Mouse (Mus musculus) hindbrain, embryonic 11.5 days (tissue): ENCODE results near the gene Rgl3. TPM values are rescaled to one million over a fixed set of nuclear protein-coding genes. Genes with fewer than 3 reads are reported as not detected.
A peak's percentile ranks its signal among the peaks of the same experiment; 100 is the strongest.

Experiments
- ATAC-seq: fragments of 200-750 bp; cut with Nextera tagmentation; 2 replicates; pipeline ENCODE4 v1.8.0; 2017; ENCODE audit warnings: mild to moderate bottlenecking, moderate TSS enrichment, moderate library complexity; ENCODE audit not compliant: low FRiP score
- DNase-seq: peaks from one replicate; pipeline ENCODE4 v3.0.0-alpha.2; 2015; ENCODE audit warnings: low spot score
- H3K27ac ChIP-seq: fragments of 300-500 bp; sonication (generic); 2 replicates; pipeline ENCODE4 v1.5.1; 2014; ENCODE audit warnings: mild to moderate bottlenecking, low read depth, low read length
- H3K27me3 ChIP-seq: fragments of 300-500 bp; sonication (generic); 2 replicates; pipeline ENCODE4 v1.6.1; 2014; ENCODE audit warnings: mild to moderate bottlenecking, low read length, moderate library complexity, mixed read lengths; ENCODE audit not compliant: control insufficient read depth, insufficient read depth
- H3K36me3 ChIP-seq: fragments of 300-500 bp; sonication (generic); 2 replicates; pipeline ENCODE4 v1.6.1; 2014; ENCODE audit warnings: mild to moderate bottlenecking, low read length, moderate library complexity, mixed read lengths; ENCODE audit not compliant: control insufficient read depth, insufficient read depth
- H3K4me1 ChIP-seq: fragments of 300-500 bp; sonication (generic); replicated peaks from 2 replicates; pipeline ENCODE4 v1.6.1; 2014; ENCODE audit warnings: low read length, mixed read lengths; ENCODE audit not compliant: control insufficient read depth, insufficient read depth
- H3K4me2 ChIP-seq: fragments of 300-500 bp; sonication (generic); replicated peaks from 2 replicates; pipeline ENCODE4 v1.6.1; 2014; ENCODE audit warnings: mild to moderate bottlenecking, low read depth, low read length
- H3K4me3 ChIP-seq: fragments of 300-500 bp; sonication (generic); 2 replicates; pipeline ENCODE4 v1.5.1; 2014; ENCODE audit warnings: low read depth, low read length
- H3K9ac ChIP-seq: fragments of 300-500 bp; sonication (generic); 2 replicates; pipeline ENCODE4 v1.6.1; 2014; ENCODE audit warnings: low read depth, low read length
- H3K9me3 ChIP-seq: fragments of 300-500 bp; sonication (generic); 2 replicates; pipeline ENCODE4 v1.6.1; 2016; ENCODE audit warnings: low read length; ENCODE audit not compliant: control insufficient read depth
- WGBS: fragments of 180-500 bp; shearing (Covaris S2); extraction: QIAGEN DNeasy Blood & Tissue Kit; methylation state at CpG from one replicate; pipeline ENCODE4 v1.1.7; 2014; 5-methylcytosine and 5-hydroxymethylcytosine counted together
- polyA plus RNA-seq: library from polyadenylated mRNA; unstranded; fragments of >200 nt; fragmentation: Nextera tagmentation; extraction: Ambion mirVana; gene quantifications from 2 replicates; pipeline ENCODE4 v1.2.1, GENCODE M21; 2014

The Rgl3 gene
- polyA plus RNA-seq, 1 experiment from 2014 or later = 2.0 TPM

DNA sequence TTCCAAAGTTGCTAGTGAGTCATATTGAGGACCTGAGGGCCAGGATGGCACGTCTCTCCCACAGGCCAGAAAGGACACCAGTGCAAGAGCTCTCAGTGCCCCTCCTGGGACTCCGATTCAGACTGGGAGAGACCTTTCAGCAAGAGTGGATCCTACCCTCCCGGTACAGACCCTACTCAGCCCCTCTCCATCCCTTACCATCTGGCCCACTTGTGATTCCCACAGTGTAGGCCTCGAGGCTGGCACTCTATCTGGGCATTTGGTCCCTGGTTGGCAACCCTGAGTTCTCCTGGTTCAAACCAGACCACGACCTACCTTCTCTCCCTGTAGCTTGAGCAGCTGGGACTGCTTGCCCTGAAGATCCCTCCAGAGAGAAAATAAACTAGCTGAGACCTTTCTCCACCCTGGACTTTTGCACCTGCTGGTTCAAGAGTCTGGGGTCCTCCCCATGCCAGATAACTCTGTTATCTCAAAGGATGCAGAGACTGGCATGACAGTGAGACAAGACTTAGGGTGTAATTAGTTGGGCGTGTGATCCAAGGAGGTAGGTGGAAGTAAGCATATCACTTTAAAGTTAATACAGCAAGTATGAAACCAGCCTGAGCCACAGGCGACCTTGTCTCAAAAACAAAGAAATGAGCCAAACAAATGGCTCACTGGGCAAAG, 53.6 kb downstream of the Rgl3 start:
- Histone ChIP-seq H3K27me3 (no peaks in the 10 kb centered on the region), H3K4me3 (no peak overlapping the region), H3K27ac (no peak overlapping the region), H3K36me3 (no peaks in the 10 kb centered on the region), H3K9me3 (no peaks in the 10 kb centered on the region), H3K9ac (no peak overlapping the region), H3K4me2 (no peak overlapping the region), H3K4me1 (no peaks in the 10 kb centered on the region)
- 83% methylated on average over 7 of the region's 7 CpGs for WGBS
- ATAC-seq = no peak
- DNase-seq = no peak

DNA sequence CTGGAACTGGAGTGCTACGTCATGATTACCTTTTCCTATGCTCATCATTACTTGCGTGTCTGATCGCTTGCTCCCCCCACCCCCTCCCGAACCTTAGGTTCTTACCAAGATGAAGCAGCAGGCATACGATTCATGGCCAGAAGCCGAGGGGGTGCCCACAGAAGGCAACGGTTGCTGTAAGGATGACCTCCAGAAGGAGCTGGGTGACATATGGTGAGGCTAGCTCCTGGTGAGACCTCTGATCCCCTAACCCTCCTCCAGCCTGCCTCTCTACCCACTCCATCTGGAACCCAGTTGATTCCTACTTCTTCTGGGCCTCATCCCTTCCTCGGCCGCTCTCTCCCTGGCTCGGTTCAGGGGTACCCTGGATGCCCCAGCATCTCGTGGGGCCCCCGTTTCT, 55.2 kb downstream of the Rgl3 start:
- H3K4me2 ChIP-seq = no peak overlapping the region
- H3K9ac ChIP-seq = no peak overlapping the region
- H3K4me1 ChIP-seq = no peaks in the 10 kb centered on the region
- no peaks in the 10 kb centered on the region for H3K9me3 ChIP-seq
- DNase-seq = no peak
- no peak for ATAC-seq
- H3K4me3 ChIP-seq = no peak overlapping the region
- H3K27ac ChIP-seq = no peak overlapping the region
- H3K27me3 ChIP-seq = no peaks in the 10 kb centered on the region
- H3K36me3 ChIP-seq = no peaks in the 10 kb centered on the region
- WGBS = 84% methylated on average over 12 of the region's 12 CpGs

DNA sequence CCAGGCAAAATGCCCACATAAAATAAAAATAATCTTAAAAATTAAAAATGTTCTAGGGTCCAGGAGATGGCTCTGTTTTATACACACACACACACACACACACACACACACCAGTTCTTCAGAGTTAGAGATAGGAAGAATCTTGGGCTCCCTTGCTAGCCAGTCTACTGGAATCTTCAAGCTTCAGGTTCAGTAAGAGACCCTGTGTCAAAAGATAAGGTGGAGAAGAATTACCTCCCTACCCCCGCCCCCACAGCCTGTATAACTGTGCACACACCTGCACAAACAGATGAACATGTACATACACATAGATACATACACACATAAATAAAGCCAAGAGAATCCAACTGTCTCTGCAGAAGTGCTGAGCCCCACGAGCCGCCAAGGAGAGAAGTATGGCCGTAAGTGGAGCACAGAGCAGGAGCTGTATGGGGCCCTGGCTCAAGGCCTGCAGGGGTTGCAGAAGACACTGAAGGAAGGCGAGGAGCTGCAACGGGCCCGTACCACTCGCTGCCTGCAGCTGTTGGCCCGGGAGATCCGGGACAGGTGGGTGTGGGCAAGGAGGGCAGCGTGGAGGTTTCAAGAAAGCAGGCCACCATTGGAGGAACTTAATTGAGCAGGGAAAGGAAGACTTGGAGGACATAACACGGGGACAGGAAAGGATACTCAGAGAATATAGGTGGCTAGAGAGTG, 56.7 kb downstream of the Rgl3 start:
- Histone ChIP-seq H3K4me3 (no peak overlapping the region), H3K27me3 (no peaks in the 10 kb centered on the region), H3K4me2 (no peak overlapping the region), H3K36me3 (no peaks in the 10 kb centered on the region), H3K9ac (no peak overlapping the region), H3K27ac (no peak overlapping the region), H3K4me1 (no peaks in the 10 kb centered on the region), H3K9me3 (no peaks in the 10 kb centered on the region)
- WGBS = 53% methylated on average over 12 of the region's 12 CpGs
- DNase-seq (no peak), ATAC-seq (no peak)

DNA sequence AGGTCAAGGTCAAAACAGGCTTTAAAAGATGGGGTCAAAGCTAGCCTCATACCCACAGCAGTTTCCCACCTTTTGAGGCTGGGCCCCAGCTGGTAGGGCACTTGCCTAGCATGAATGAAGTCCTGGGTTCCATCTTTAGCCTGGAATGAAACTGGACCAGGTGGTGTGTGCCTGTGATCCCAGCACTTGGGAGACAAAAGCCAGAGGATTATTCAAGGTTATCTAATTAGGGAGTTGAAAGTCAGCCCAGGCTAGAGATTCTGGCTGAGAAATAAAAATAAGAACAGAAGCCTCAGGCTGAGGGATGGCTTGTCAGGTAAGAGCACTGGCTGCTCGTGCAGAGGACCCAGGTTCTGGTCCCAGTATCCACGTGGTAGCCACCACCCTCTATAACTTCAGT, 57.2 kb downstream of the Rgl3 start:
- 64% methylated on average over 2 of the region's 2 CpGs for WGBS
- Histone ChIP-seq H3K36me3 (no peaks in the 10 kb centered on the region), H3K27me3 (no peaks in the 10 kb centered on the region), H3K9me3 (no peaks in the 10 kb centered on the region), H3K27ac (no peak overlapping the region), H3K9ac (no peak overlapping the region), H3K4me1 (no peaks in the 10 kb centered on the region), H3K4me3 (no peak overlapping the region), H3K4me2 (no peak overlapping the region)
- DNase-seq (no peak), ATAC-seq (no peak)

DNA sequence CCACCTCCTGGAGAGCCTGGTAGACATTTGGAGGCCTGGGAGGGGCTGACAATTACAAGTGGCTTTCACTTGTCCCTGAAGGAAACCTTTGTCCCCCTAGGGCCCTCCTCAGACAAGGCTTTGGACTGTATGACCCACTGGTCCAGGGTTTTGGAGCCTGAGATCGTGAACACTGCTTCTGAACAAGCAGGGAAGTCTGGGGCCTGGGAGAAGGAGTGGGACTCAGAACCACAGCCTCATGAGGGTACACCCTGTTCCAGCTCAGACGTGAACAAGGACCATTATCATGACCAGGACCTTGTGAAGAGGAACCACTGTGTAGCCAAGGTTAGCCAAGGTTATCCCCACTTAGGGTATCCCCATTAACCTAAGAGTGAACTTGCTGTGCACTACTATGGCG, 60.0 kb downstream of the Rgl3 start:
- no peak overlapping the region for H3K27ac ChIP-seq
- no peaks in the 10 kb centered on the region for H3K36me3 ChIP-seq
- no peak for DNase-seq
- H3K9ac ChIP-seq = no peak overlapping the region
- H3K9me3 ChIP-seq = no peaks in the 10 kb centered on the region
- no peak for ATAC-seq
- no peak overlapping the region for H3K4me2 ChIP-seq
- no peak overlapping the region for H3K4me3 ChIP-seq
- H3K4me1 ChIP-seq = peaks cover 4% of the 10 kb centered on the region; the same call in 1 of the 2 replicates
- 79% methylated on average over 3 of the region's 3 CpGs for WGBS
- H3K27me3 ChIP-seq = no peaks in the 10 kb centered on the region

DNA sequence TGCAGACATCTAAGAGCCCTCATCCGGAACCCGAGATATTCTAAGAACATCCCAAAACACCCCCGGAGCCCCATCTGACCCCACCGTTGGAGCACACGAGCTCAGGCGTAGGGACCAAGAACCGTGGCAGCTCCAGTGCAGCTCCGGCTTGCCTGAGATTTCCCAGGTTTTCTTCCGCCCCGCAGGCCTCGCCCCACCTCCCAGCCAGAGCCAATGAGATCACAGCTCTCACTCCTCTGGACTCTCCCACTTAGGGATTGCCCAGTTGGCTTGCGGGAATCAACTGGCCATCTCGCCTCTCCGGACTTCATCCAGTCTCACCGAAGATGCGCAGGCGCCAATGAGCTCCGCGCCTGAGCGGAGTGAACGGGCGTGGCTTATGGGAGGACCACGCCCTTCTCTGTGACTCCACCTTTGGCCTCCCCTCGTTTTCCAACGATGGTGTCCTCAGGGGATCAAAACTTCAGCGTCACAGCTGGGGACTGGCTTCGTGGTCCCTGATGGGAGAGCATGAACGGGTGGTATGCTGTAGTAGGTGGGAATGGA, 62.0 kb downstream of the Rgl3 start, which contains the start of the genes Ccdc159 and Tmem205:
Gene Ccdc159, plus strand, starts transcription at position 264 of the 546 bp plus-strand sequence.
Gene Tmem205, minus strand, starts transcription at position 349 of the 546 bp plus-strand sequence.
- WGBS = 1% methylated on average over 28 of the region's 28 CpGs

DNA sequence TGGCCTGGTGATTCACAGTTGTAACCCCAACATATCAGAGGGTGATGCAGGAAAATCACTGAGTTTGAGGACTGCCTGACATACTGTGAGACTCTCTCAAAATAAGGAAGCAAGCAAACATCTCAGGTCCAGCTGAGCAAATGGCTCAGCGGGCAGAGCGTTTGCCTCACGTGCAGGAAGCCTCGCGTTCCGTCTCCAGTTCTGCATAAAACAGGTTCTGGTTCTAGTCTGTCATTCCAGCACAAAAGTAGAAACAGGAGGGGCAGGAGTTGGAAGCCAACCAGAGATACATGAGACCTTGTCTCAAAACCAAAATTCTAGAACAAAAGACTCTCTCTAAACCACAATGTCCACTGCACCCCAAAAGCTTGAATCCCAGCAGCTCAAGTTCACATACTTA, 62.5 kb downstream of the Rgl3 start:
- no peaks in the 10 kb centered on the region for H3K9me3 ChIP-seq
- H3K36me3 ChIP-seq = no peaks in the 10 kb centered on the region
- 0 out of 2 replicates have a peak, but pooled peaks have one; percentile 1 for ATAC-seq
- no peak overlapping the region for H3K27ac ChIP-seq
- DNase-seq = no peak
- peaks cover 4% of the 10 kb centered on the region; the same call in 1 of the 2 replicates for H3K4me1 ChIP-seq
- H3K9ac ChIP-seq = peak overlapping the region; percentile 70
- WGBS = 4% methylated on average over 6 of the region's 6 CpGs
- peak overlapping the region; percentile 47 for H3K4me3 ChIP-seq
- H3K4me2 ChIP-seq = peak overlapping the region; percentile 71
- no peaks in the 10 kb centered on the region for H3K27me3 ChIP-seq

More for the DNA sequence above, 62.0 kb downstream of the Rgl3 start, which contains the start of the genes Ccdc159 and Tmem205:
- Histone ChIP-seq H3K4me1 (peaks cover 4% of the 10 kb centered on the region; the same call in 1 of the 2 replicates), H3K4me3 (peak within 1 kb of the TSS; percentile 47), H3K9ac (peak within 1 kb of the TSS; percentile 70), H3K36me3 (no peaks in the 10 kb centered on the region), H3K9me3 (no peaks in the 10 kb centered on the region), H3K27ac (no peak within 1 kb of the TSS), H3K4me2 (peak within 1 kb of the TSS; percentile 71), H3K27me3 (no peaks in the 10 kb centered on the region)
- DNase-seq (peak; percentile 96), ATAC-seq (peak; percentile 99)

DNA sequence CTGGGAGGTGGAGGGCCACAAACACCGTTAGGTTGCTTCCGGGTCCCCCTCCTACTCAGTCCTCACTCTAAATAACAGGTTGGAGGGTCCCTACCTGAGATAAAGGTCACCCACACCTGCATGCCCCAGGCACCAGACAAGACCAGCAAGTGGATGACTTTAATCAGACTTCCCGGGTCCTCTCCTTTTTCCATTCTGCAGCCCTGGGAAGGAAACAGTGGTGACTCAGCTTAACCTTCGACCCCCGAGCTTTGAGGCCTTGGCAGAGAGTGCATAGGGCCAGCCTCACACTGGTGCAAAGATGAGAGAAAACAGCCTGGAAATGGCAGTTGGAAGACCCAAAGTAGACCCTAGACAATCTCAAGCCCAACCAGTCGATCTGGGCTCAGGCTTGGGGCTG, 63.1 kb downstream of the Rgl3 start:
- H3K4me3 ChIP-seq = no peak overlapping the region
- no peak for DNase-seq
- no peak for ATAC-seq
- peak overlapping the region; percentile 71; the same call in 1 of the 2 replicates for H3K4me2 ChIP-seq
- WGBS = 86% methylated on average over 6 of the region's 6 CpGs
- no peaks in the 10 kb centered on the region for H3K9me3 ChIP-seq
- peaks cover 4% of the 10 kb centered on the region; the same call in 1 of the 2 replicates for H3K4me1 ChIP-seq
- H3K36me3 ChIP-seq = no peaks in the 10 kb centered on the region
- no peaks in the 10 kb centered on the region for H3K27me3 ChIP-seq
- no peak overlapping the region for H3K9ac ChIP-seq
- no peak overlapping the region for H3K27ac ChIP-seq
